Mouse (Mus musculus) E14TG2a.4 (cell line): ENCODE measurements around the gene Gtf2h3.

ENCODE experiments used
- CTCF ChIP-seq: conservative IDR thresholded peaks from 2 replicates; pipeline ENCODE4 v1.5.1; 2014; ENCODE audit warnings: low read length
- POU5F1 ChIP-seq: IDR thresholded peaks from 2 replicates; pipeline ENCODE4 v1.6.1; 2014; ENCODE audit warnings: low read length, borderline replicate concordance

GRCm38 (mm10) chr5:124636139-124636538, 57.2 kb downstream of the Gtf2h3 start:
- TF ChIP-seq CTCF (no peak), POU5F1 (no peak)
